ENCODE assay signal across 8 mouse cellular contexts in the genomic region with DNA sequence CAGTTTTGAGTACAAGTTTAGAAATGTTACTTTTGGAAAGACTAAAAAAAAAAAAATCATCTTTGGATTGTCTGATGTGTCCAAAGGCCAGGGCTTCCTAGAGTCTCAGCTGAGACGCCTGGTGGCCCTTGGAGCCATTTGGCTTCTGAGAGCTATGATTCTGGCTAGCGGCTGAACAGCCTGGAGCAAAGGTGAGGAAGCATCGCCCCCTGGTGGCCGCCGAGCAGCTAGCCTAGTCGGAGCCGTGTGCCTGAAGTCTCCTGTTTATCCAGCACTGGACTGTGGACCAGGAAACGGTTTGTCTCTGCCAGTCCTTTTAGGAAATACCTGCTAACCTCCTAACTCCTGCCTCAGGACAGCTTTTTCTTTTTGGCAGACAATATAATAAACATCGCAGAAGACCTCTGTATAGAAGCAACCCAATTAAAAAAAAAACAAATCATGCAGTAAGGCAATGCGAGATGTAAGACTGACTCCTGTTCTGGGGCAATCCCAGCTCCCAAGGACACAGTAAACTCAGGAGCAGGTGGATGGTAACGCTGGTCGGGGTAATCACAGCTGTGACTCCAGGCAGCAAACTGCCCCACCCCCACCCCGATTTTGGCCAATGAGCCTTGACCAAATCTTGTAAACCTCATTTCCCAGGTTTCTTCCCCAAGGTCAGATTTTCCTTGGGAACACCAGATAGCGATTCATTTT. TPM values are rescaled to one million over a fixed set of nuclear protein-coding genes. Genes with fewer than 3 reads are reported as not detected.
A peak's percentile ranks its signal among the peaks of the same experiment; 100 is the strongest.
DNase-seq lines count a peak whose midpoint lies in the region; ATAC-seq lines count a peak whose summit lies in the region.

No protein-coding gene starts in this region.

- no peak overlapping the region for H3K9ac ChIP-seq in embryonic facial prominence, embryonic 12.5 days
- no peak overlapping the region for H3K9ac ChIP-seq in kidney, embryonic 16.5 days (replicated peaks; ENCODE audit: low read length)
- no peak overlapping the region for H3K9ac ChIP-seq in limb, embryonic 15.5 days

- peak; percentile 77; the same call in 1 of the 2 replicates for ATAC-seq in embryonic facial prominence, embryonic 12.5 days (ENCODE audit: insufficient number of reproducible peaks, insufficient read depth, low FRiP score, low TSS enrichment)
- ATAC-seq in kidney, embryonic 16.5 days (ENCODE audit: low FRiP score, low TSS enrichment), result peak; percentile 93
- 0 out of 2 replicates have a peak, but pooled peaks have one; percentile 44 for ATAC-seq in limb, embryonic 15.5 days (ENCODE audit: insufficient number of reproducible peaks, low FRiP score, low TSS enrichment, low read depth)

- no peaks in the 10 kb centered on the region for H3K9me3 ChIP-seq in embryonic facial prominence, embryonic 12.5 days
- H3K9me3 ChIP-seq in kidney, embryonic 16.5 days (ENCODE audit: low read length), result no peaks in the 10 kb centered on the region
- no peaks in the 10 kb centered on the region for H3K9me3 ChIP-seq in limb, embryonic 15.5 days

- no peak overlapping the region for H3K27ac ChIP-seq in embryonic facial prominence, embryonic 12.5 days
- no peak overlapping the region for H3K27ac ChIP-seq in kidney, embryonic 16.5 days (ENCODE audit: low read length)
- no peak overlapping the region for H3K27ac ChIP-seq in limb, embryonic 15.5 days

- H3K4me3 ChIP-seq in embryonic facial prominence, embryonic 12.5 days, result no peak overlapping the region
- H3K4me3 ChIP-seq in kidney, embryonic 16.5 days (ENCODE audit: low read length), result no peak overlapping the region
- H3K4me3 ChIP-seq in limb, embryonic 15.5 days, result no peak overlapping the region

- WGBS in embryonic facial prominence, embryonic 12.5 days, result 24% methylated on average over 14 of the region's 14 CpGs
- WGBS in kidney, embryonic 16.5 days, result 15% methylated on average over 14 of the region's 14 CpGs
- WGBS in limb, embryonic 15.5 days, result 23% methylated on average over 14 of the region's 14 CpGs

- no peaks in the 10 kb centered on the region for H3K4me1 ChIP-seq in embryonic facial prominence, embryonic 12.5 days
- no peaks in the 10 kb centered on the region for H3K4me1 ChIP-seq in kidney, embryonic 16.5 days (ENCODE audit: insufficient read depth, low read length)
- no peaks in the 10 kb centered on the region for H3K4me1 ChIP-seq in limb, embryonic 15.5 days

- H3K4me2 ChIP-seq in embryonic facial prominence, embryonic 12.5 days (replicated peaks), result no peak overlapping the region
- H3K4me2 ChIP-seq in kidney, embryonic 16.5 days (replicated peaks; ENCODE audit: low read depth, low read length), result no peak overlapping the region
- no peak overlapping the region for H3K4me2 ChIP-seq in limb, embryonic 15.5 days

- H3K27me3 ChIP-seq in embryonic facial prominence, embryonic 12.5 days, result peaks cover 4% of the 10 kb centered on the region; the same call in 1 of the 2 replicates
- no peaks in the 10 kb centered on the region for H3K27me3 ChIP-seq in kidney, embryonic 16.5 days (ENCODE audit: insufficient read depth, low read length)
- H3K27me3 ChIP-seq in limb, embryonic 15.5 days, result no peaks in the 10 kb centered on the region

- no peaks in the 10 kb centered on the region for H3K36me3 ChIP-seq in embryonic facial prominence, embryonic 12.5 days
- no peaks in the 10 kb centered on the region for H3K36me3 ChIP-seq in kidney, embryonic 16.5 days (ENCODE audit: insufficient read depth, low read length)
- H3K36me3 ChIP-seq in limb, embryonic 15.5 days, result no peaks in the 10 kb centered on the region

- peak; percentile 70 for DNase-seq in 3T3-L1 (ENCODE audit: low read depth, low spot score)
- peak; percentile 93 for DNase-seq in adrenal gland, postnatal 10 days
- DNase-seq in heart, adult 8-10 months (ENCODE audit: low spot score), result peak; percentile 79
- DNase-seq in monocyte, adult 2 months (ENCODE audit: low read depth in 1 of 2, low spot score in 2 of 2), result peak; percentile 43 to 65
- peak; percentile 66 to 88 for DNase-seq in spleen, postnatal 10 days (ENCODE audit: low spot score in 2 of 2)

RNA-seq across cellular contexts. Expression of gene Tada1, which starts 18.6 kb away (rescaled TPM):
- total RNA-seq in adrenal gland, postnatal 10 days (2021), result 10 to 100 TPM; 18.4 to 19.1 TPM
- 65.8 and 66.0 TPM in 2 replicates for polyA plus RNA-seq in embryonic facial prominence, embryonic 12.5 days (2016; fragmentation: Nextera tagmentation; extraction: Ambion mirVana)
- 1 to 10 TPM; 6.3 to 8.5 (median 7.2) TPM for total RNA-seq in heart, adult 8-10 months (2022)
- polyA plus RNA-seq in kidney, embryonic 16.5 days (2015; fragmentation: Nextera tagmentation; extraction: Ambion mirVana), result 66.3 TPM in 2 replicates
- 47.6 and 48.6 TPM in 2 replicates for polyA plus RNA-seq in limb, embryonic 15.5 days (2015; fragmentation: Nextera tagmentation; extraction: Ambion mirVana)

RNA-seq across cellular contexts. Expression of gene Pogk, which starts 49.4 kb away (rescaled TPM):
- total RNA-seq in adrenal gland, postnatal 10 days (2021), result 10 to 100 TPM; 27.9 to 32.7 TPM
- 27.8 and 31.0 TPM in 2 replicates for polyA plus RNA-seq in embryonic facial prominence, embryonic 12.5 days (2016; fragmentation: Nextera tagmentation; extraction: Ambion mirVana)
- total RNA-seq in heart, adult 8-10 months (2022), result 10 to 100 TPM in 2 of 4 experiments, 1 to 10 TPM in 2; 9.6 to 15.1 (median 10.4) TPM
- polyA plus RNA-seq in kidney, embryonic 16.5 days (2015; fragmentation: Nextera tagmentation; extraction: Ambion mirVana), result 14.9 and 16.7 TPM in 2 replicates
- polyA plus RNA-seq in limb, embryonic 15.5 days (2015; fragmentation: Nextera tagmentation; extraction: Ambion mirVana), result 16.9 and 18.3 TPM in 2 replicates
